Mouse (Mus musculus): ENCODE measurements around the gene Prss54. TPM values are rescaled to one million over a fixed set of nuclear protein-coding genes. Genes with fewer than 3 reads are reported as not detected.
"Not testable (repeated sequence)": the region's sequence is repeated elsewhere in the genome, so short reads cannot be mapped to it uniquely, and the experiment has no call there.

The Prss54 gene
- polyA plus RNA-seq (2015; fragmentation: Nextera tagmentation; extraction: Ambion mirVana): not detected in 2 replicates

GRCm38 (mm10) chr8:95576240-95576639 is at the start of gene Prss54:
TSS of gene Prss54 (minus strand) at chr8:95576340.
- no peak within 1 kb of the TSS for H3K4me2 ChIP-seq
- no peak within 1 kb of the TSS for H3K9ac ChIP-seq
- H3K4me3 ChIP-seq: no peak within 1 kb of the TSS
- no peaks in the 10 kb centered on the region for H3K9me3 ChIP-seq
- ATAC-seq (ENCODE audit: low FRiP score): no peak
- no peaks in the 10 kb centered on the region for H3K4me1 ChIP-seq (replicated peaks)
- H3K27me3 ChIP-seq: no peaks in the 10 kb centered on the region
- H3K27ac ChIP-seq: no peak within 1 kb of the TSS
- WGBS: 88% methylated on average over 10 of the region's 10 CpGs
- H3K36me3 ChIP-seq: no peaks in the 10 kb centered on the region

DNA sequence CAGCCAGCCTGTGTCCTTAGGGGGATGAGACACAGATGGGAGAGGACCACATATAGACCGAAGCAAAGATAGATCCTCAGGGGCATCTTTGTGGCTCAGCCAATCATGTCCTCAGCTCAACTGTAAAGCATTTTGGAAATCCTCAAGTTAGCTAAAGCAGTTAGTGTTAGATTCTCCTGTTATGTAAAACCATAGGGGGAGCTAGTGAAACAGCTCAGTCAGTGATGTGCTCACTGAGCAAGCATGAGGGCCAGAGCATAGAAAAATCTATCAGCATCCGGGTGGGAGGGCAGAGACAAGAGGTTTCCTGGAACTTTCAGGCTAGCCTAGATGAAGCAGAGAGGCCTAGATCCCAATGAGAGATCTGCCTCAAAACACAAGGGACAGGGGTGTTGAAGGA is 48.7 kb upstream of the Prss54 start:
- WGBS: 76% methylated on average over 2 of the region's 2 CpGs
- no peak for ATAC-seq (ENCODE audit: low FRiP score)
- Histone ChIP-seq H3K36me3 (no peaks in the 10 kb centered on the region), H3K9me3 (no peaks in the 10 kb centered on the region), H3K9ac (no peak overlapping the region), H3K27me3 (peaks cover 16% of the 10 kb centered on the region), H3K4me3 (no peak overlapping the region), H3K27ac (no peak overlapping the region), H3K4me1 (replicated peaks) (no peaks in the 10 kb centered on the region), H3K4me2 (no peak overlapping the region)

DNA sequence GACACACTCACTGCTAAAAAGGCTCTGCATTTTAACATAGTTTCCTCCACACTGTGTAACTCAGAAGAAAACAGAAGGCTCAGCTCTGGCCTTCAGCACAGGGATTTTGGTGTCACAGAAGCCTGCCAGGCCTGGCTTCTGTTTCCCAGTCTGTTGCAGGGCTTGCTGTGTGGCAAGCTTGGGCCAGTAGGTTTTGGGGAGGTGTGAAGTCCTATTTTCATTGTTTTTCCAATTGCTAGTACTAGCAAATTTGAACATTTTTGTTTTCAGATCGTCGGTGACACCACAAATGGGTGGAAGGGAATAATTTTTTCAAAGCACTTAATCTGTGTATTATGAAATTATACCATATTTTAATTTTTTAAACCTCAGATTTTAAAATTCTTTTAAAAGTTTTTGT is 43.9 kb upstream of the Prss54 start:
- Histone ChIP-seq H3K27ac (no peak overlapping the region), H3K9ac (no peak overlapping the region), H3K4me3 (no peak overlapping the region), H3K36me3 (no peaks in the 10 kb centered on the region), H3K4me2 (no peak overlapping the region), H3K9me3 (no peaks in the 10 kb centered on the region), H3K4me1 (replicated peaks) (no peaks in the 10 kb centered on the region), H3K27me3 (0 out of 2 replicates have a peak, but pooled peaks cover 2% of the 10 kb centered on the region)
- WGBS: 93% methylated on average over 2 of the region's 2 CpGs
- no peak for ATAC-seq (ENCODE audit: low FRiP score)

DNA sequence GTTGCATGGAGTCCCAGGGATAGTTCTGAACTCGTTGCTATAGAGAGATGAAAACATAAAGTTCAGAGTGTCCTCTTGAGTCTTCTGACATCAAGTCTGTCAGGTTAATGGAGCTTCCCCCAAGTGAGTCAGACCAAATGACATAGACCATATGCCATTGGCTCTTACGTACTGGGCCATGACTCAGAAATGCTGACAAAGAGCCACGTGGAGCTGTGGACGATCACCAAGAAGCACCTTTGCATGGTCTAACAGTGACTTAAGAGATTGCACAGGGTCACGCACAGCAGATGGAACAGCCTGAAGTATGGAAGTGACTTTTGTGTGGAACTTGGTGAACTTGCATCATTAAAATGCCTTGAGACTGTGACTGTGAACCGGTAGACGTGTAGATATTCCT is 40.2 kb upstream of the Prss54 start:
- Histone ChIP-seq H3K9ac (no peak overlapping the region), H3K27me3 (0 out of 2 replicates have a peak, but pooled peaks cover 2% of the 10 kb centered on the region), H3K4me2 (no peak overlapping the region), H3K4me1 (replicated peaks) (peaks cover 5% of the 10 kb centered on the region; the same call in 1 of the 2 replicates), H3K4me3 (no peak overlapping the region), H3K27ac (no peak overlapping the region), H3K36me3 (no peaks in the 10 kb centered on the region), H3K9me3 (no peaks in the 10 kb centered on the region)
- 94% methylated on average over 7 of the region's 7 CpGs for WGBS
- no peak for ATAC-seq (ENCODE audit: low FRiP score)

DNA sequence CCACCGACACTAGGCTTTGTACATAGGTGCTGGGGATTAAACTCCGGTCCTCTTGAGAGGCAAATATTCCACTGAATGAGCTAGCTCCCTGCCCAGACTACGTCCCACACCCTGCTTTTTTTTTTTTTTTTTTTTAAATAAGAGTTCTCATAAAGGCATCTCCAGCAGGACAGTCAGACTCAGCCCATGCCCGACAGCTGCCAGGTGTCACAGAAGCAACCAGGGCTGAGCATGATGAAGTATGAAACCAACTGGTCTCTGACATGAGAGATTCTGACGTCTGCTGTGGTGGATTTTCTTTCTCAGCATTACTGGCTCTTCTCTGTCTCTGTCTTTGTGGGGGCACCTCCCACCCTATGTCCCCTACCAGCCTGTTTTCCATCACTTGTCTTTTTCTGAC is 35.6 kb upstream of the Prss54 start:
- Histone ChIP-seq H3K4me2 (no peak overlapping the region), H3K4me3 (no peak overlapping the region)

GRCm38 (mm10) chr8:95610749-95611148 is 34.6 kb upstream of the Prss54 start:
- no peak overlapping the region for H3K4me2 ChIP-seq
- no peak overlapping the region for H3K9ac ChIP-seq
- 84% methylated on average over 14 of the region's 14 CpGs for WGBS
- H3K27me3 ChIP-seq: 0 out of 2 replicates have a peak, but pooled peaks cover 6% of the 10 kb centered on the region
- H3K4me1 ChIP-seq (replicated peaks): peaks cover 5% of the 10 kb centered on the region; the same call in 1 of the 2 replicates
- no peak for ATAC-seq (ENCODE audit: low FRiP score)
- H3K4me3 ChIP-seq: no peak overlapping the region
- H3K27ac ChIP-seq: no peak overlapping the region
- no peaks in the 10 kb centered on the region for H3K36me3 ChIP-seq
- H3K9me3 ChIP-seq: no peaks in the 10 kb centered on the region

More for the DNA sequence above, 35.6 kb upstream of the Prss54 start:
- H3K27me3 ChIP-seq: 0 out of 2 replicates have a peak, but pooled peaks cover 6% of the 10 kb centered on the region
- H3K36me3 ChIP-seq: no peaks in the 10 kb centered on the region
- no peak for ATAC-seq (ENCODE audit: low FRiP score)
- H3K27ac ChIP-seq: no peak overlapping the region
- peaks cover 5% of the 10 kb centered on the region; the same call in 1 of the 2 replicates for H3K4me1 ChIP-seq (replicated peaks)
- WGBS: 73% methylated on average over 5 of the region's 5 CpGs
- no peak overlapping the region for H3K9ac ChIP-seq
- no peaks in the 10 kb centered on the region for H3K9me3 ChIP-seq

GRCm38 (mm10) chr8:95609406-95609805 is 33.3 kb upstream of the Prss54 start:
- 0 out of 2 replicates have a peak, but pooled peaks cover 6% of the 10 kb centered on the region for H3K27me3 ChIP-seq
- H3K4me2 ChIP-seq: no peak overlapping the region
- H3K4me1 ChIP-seq (replicated peaks): peaks cover 5% of the 10 kb centered on the region; the same call in 1 of the 2 replicates
- no peak for ATAC-seq (ENCODE audit: low FRiP score)
- no peak overlapping the region for H3K9ac ChIP-seq
- H3K27ac ChIP-seq: no peak overlapping the region
- no peaks in the 10 kb centered on the region for H3K36me3 ChIP-seq
- H3K9me3 ChIP-seq: no peaks in the 10 kb centered on the region
- no peak overlapping the region for H3K4me3 ChIP-seq
- 84% methylated on average over 5 of the region's 5 CpGs for WGBS

DNA sequence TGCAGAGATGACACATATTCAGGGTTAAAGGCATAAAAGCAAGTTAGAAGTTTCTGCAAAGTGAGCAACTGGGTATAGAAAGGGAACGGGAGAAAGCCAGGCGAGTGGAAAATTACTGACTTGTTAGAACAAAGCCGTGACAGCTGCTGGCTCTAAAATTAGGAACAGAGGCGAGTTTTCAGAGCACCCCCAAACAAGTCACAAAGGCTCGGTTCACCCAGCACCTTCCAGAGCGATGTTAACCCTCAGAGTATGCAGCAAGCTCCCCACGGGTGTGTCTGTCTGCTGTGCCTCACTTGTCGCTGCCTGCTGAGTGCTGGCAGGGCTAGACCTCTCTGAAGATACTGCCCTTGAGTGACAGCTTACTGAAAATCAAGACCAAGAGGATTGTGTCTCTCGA is 31.1 kb upstream of the Prss54 start:
- Histone ChIP-seq H3K4me1 (replicated peaks) (peaks cover 4% of the 10 kb centered on the region; the same call in 1 of the 2 replicates), H3K36me3 (no peaks in the 10 kb centered on the region), H3K9me3 (no peaks in the 10 kb centered on the region), H3K4me2 (no peak overlapping the region), H3K27me3 (0 out of 2 replicates have a peak, but pooled peaks cover 6% of the 10 kb centered on the region), H3K9ac (no peak overlapping the region), H3K4me3 (no peak overlapping the region), H3K27ac (no peak overlapping the region)
- WGBS: 42% methylated on average over 9 of the region's 9 CpGs
- no peak for ATAC-seq (ENCODE audit: low FRiP score)

- 17% methylated on average over 4 of the region's 5 CpGs for WGBS
- H3K27ac ChIP-seq; H3K4me1 ChIP-seq (replicated peaks); H3K27me3 ChIP-seq; H3K4me2 ChIP-seq; H3K9ac ChIP-seq; H3K4me3 ChIP-seq; H3K9me3 ChIP-seq; H3K36me3 ChIP-seq; ATAC-seq (ENCODE audit: low FRiP score): not testable (repeated sequence)
Measured at GRCm38 (mm10) chr8:95606509-95606908, 30.4 kb upstream of the Prss54 start.

- no peaks in the 10 kb centered on the region for H3K4me1 ChIP-seq (replicated peaks)
Measured at GRCm38 (mm10) chr8:95602168-95602567, 26.0 kb upstream of the Prss54 start.

GRCm38 (mm10) chr8:95601306-95601705 is 25.2 kb upstream of the Prss54 start:
- ATAC-seq (ENCODE audit: low FRiP score): no peak
- no peak overlapping the region for H3K4me3 ChIP-seq
- no peak overlapping the region for H3K9ac ChIP-seq
- no peaks in the 10 kb centered on the region for H3K9me3 ChIP-seq
- H3K36me3 ChIP-seq: no peaks in the 10 kb centered on the region
- no peaks in the 10 kb centered on the region for H3K4me1 ChIP-seq (replicated peaks)
- no peaks in the 10 kb centered on the region for H3K27me3 ChIP-seq
- 82% methylated on average over 15 of the region's 15 CpGs for WGBS
- no peak overlapping the region for H3K27ac ChIP-seq
- H3K4me2 ChIP-seq: no peak overlapping the region

More at GRCm38 (mm10) chr8:95602168-95602567, 26.0 kb upstream of the Prss54 start:
- no peak overlapping the region for H3K4me3 ChIP-seq
- 80% methylated on average over 2 of the region's 2 CpGs for WGBS
- H3K36me3 ChIP-seq: no peaks in the 10 kb centered on the region
- no peak overlapping the region for H3K4me2 ChIP-seq
- no peaks in the 10 kb centered on the region for H3K27me3 ChIP-seq
- no peak overlapping the region for H3K27ac ChIP-seq
- no peak for ATAC-seq (ENCODE audit: low FRiP score)
- no peak overlapping the region for H3K9ac ChIP-seq
- H3K9me3 ChIP-seq: no peaks in the 10 kb centered on the region

GRCm38 (mm10) chr8:95599861-95600260 is 23.7 kb upstream of the Prss54 start:
- ATAC-seq (ENCODE audit: low FRiP score): no peak
- Histone ChIP-seq H3K27me3 (no peaks in the 10 kb centered on the region), H3K4me2 (peak overlapping the region; percentile 8; the same call in 1 of the 2 replicates)

GRCm38 (mm10) chr8:95596841-95597241 is 20.7 kb upstream of the Prss54 start:
- H3K36me3 ChIP-seq: no peaks in the 10 kb centered on the region
- H3K27me3 ChIP-seq: no peaks in the 10 kb centered on the region
- H3K9me3 ChIP-seq: no peaks in the 10 kb centered on the region
- no peak overlapping the region for H3K9ac ChIP-seq
- ATAC-seq (ENCODE audit: low FRiP score): no peak
- no peak overlapping the region for H3K27ac ChIP-seq
- H3K4me1 ChIP-seq (replicated peaks): peaks cover 4% of the 10 kb centered on the region; the same call in 1 of the 2 replicates
- 70% methylated on average over 4 of the region's 4 CpGs for WGBS
- no peak overlapping the region for H3K4me3 ChIP-seq
- H3K4me2 ChIP-seq: no peak overlapping the region

More at GRCm38 (mm10) chr8:95599861-95600260, 23.7 kb upstream of the Prss54 start:
- no peak overlapping the region for H3K4me3 ChIP-seq
- no peaks in the 10 kb centered on the region for H3K36me3 ChIP-seq
- no peak overlapping the region for H3K9ac ChIP-seq
- H3K27ac ChIP-seq: no peak overlapping the region
- WGBS: 10% methylated on average over 11 of the region's 11 CpGs
- H3K9me3 ChIP-seq: no peaks in the 10 kb centered on the region
- peaks cover 4% of the 10 kb centered on the region; the same call in 1 of the 2 replicates for H3K4me1 ChIP-seq (replicated peaks)

All from hindbrain, embryonic 13.5 days (tissue).